Mouse (Mus musculus) embryonic facial prominence, embryonic 11.5 days (tissue): ENCODE data around the gene Ankrd16. TPM values are rescaled to one million over a fixed set of nuclear protein-coding genes. Genes with fewer than 3 reads are reported as not detected.
A peak's percentile ranks its signal among the peaks of the same experiment; 100 is the strongest.

Source experiments
- ATAC-seq: fragments of 200-750 bp; cut with Nextera tagmentation; replicated peaks from 2 replicates; pipeline ENCODE4 v1.8.0; 2017; ENCODE audit warnings: low read depth; ENCODE audit not compliant: insufficient number of reproducible peaks, low FRiP score, low TSS enrichment
- DNase-seq: peaks from one replicate; pipeline ENCODE4 v3.0.0-alpha.2; 2015; ENCODE audit warnings: low spot score
- H3K27ac ChIP-seq: fragments of 300-500 bp; sonication (generic); replicated peaks from 2 replicates; pipeline ENCODE4 v1.5.1; 2014; ENCODE audit warnings: mild to moderate bottlenecking, low read depth, low read length, control low read depth
- H3K27me3 ChIP-seq: fragments of 300-500 bp; sonication (generic); 2 replicates; pipeline ENCODE4 v1.6.1; 2014; ENCODE audit warnings: mild to moderate bottlenecking, low read length, moderate library complexity, mixed read lengths; ENCODE audit not compliant: control insufficient read depth, insufficient read depth
- H3K36me3 ChIP-seq: fragments of 300-500 bp; sonication (generic); replicated peaks from 2 replicates; pipeline ENCODE4 v1.6.1; 2014; ENCODE audit warnings: low read depth, mild to moderate bottlenecking, low read length, moderate library complexity, mixed read lengths; ENCODE audit not compliant: control insufficient read depth, insufficient read depth
- H3K4me1 ChIP-seq: fragments of 300-500 bp; sonication (generic); 2 replicates; pipeline ENCODE4 v1.6.1; 2014; ENCODE audit warnings: low read length, mixed read lengths; ENCODE audit not compliant: control insufficient read depth, insufficient read depth
- H3K4me2 ChIP-seq: fragments of 300-500 bp; sonication (generic); 2 replicates; pipeline ENCODE4 v1.6.1; 2014; ENCODE audit warnings: low read depth, mild to moderate bottlenecking, control low read depth, low read length, moderate library complexity
- H3K4me3 ChIP-seq: fragments of 300-500 bp; sonication (generic); 2 replicates; pipeline ENCODE4 v1.5.1; 2014; ENCODE audit warnings: low read depth, low read length, control low read depth
- H3K9ac ChIP-seq: fragments of 300-500 bp; sonication (generic); replicated peaks from 2 replicates; pipeline ENCODE4 v1.6.1; 2014; ENCODE audit warnings: mild to moderate bottlenecking, control low read depth, low read length
- H3K9me3 ChIP-seq: fragments of 300-500 bp; sonication (generic); replicated peaks from 2 replicates; pipeline ENCODE4 v1.6.1; 2016; ENCODE audit warnings: mild to moderate bottlenecking, low read length, inconsistent platforms, mixed read lengths; ENCODE audit not compliant: control insufficient read depth
- WGBS: fragments of 180-500 bp; shearing (Covaris S2); extraction: QIAGEN DNeasy Blood & Tissue Kit; methylation state at CpG from one replicate; pipeline ENCODE4 v1.1.7; 2014; 5-methylcytosine and 5-hydroxymethylcytosine counted together
- polyA plus RNA-seq: library from polyadenylated mRNA; unstranded; fragments of >200 nt; fragmentation: Nextera tagmentation; extraction: Ambion mirVana; gene quantifications from 2 replicates; pipeline ENCODE4 v1.2.1, GENCODE M21; 2014

Gene Ankrd16
- polyA plus RNA-seq, 1 experiment from 2014 or later = 23.6 TPM

DNA sequence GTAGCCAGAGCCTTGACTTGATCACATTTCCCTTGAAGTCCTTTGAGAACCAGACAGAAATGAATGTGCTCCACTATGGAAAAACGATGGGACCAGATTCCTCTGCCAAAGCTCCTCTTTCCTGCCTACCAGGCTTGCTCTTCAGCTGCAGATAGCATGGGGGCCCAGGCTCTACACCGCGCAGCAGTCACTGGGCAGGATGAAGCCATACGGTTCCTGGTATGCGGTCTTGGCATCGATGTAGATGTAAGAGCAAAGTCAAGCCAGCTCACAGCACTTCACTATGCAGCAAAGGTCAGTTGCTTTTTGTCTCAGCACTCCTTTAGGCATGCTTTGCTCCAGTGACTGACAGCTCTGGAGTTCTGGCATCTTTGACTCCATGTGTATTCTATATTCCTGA lies 6.5 kb downstream of the Ankrd16 start:
- Histone ChIP-seq H3K4me2 (no peak overlapping the region), H3K36me3 (peaks cover 2% of the 10 kb centered on the region), H3K27ac (no peak overlapping the region), H3K4me3 (no peak overlapping the region), H3K4me1 (no peaks in the 10 kb centered on the region), H3K9me3 (no peaks in the 10 kb centered on the region), H3K9ac (no peak overlapping the region), H3K27me3 (no peaks in the 10 kb centered on the region)
- DNase-seq (no peak), ATAC-seq (no peak)
- WGBS = 94% methylated on average over 6 of the region's 6 CpGs

DNA sequence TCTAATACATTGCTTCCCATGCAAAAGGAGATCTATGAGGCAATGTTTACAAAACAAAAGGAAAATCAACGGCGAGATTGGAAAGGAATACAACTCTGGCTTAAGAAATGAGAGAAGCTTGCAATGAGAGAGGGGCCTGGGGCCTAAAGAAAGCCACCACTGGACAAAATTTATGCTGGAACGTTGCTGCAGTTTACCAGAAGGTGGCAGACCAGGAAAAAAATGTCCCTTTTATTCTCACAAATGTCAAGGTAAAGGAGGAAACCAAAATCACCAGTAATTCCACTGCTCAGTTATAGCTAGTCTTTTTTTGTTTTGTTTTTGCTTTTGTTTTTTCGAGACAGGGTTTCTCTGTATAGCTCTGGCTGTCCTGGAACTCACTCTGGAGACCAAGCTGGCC lies 17.0 kb downstream of the Ankrd16 start:
- Histone ChIP-seq H3K27me3 (no peaks in the 10 kb centered on the region), H3K4me3 (no peak overlapping the region), H3K9me3 (no peaks in the 10 kb centered on the region), H3K36me3 (peaks cover 7% of the 10 kb centered on the region), H3K4me2 (no peak overlapping the region), H3K4me1 (no peaks in the 10 kb centered on the region), H3K9ac (no peak overlapping the region), H3K27ac (no peak overlapping the region)
- WGBS = 79% methylated on average over 4 of the region's 4 CpGs
- ATAC-seq (no peak), DNase-seq (no peak)

DNA sequence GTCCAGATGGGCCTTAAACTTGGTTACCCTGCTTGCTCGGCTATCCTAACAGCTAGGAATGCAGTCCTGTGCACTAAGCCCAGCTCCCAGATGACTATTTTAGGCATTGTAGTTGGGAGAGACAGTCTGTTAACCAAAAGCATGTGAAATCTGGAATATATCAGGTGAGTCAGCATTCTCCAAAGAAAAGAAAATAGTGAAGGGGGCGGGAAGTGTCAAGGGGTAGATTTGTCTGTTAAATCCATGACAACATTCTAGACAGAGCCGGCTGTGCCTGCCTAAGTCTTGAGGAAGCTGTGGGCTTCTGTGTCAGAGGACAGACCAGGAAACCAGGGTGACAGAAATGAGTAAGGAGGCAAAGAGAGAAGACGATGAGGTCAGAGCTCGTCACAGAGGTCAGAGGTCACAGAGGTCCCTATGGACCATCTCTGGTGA lies 20.3 kb downstream of the Ankrd16 start:
- H3K4me2 ChIP-seq = no peak overlapping the region
- H3K4me1 ChIP-seq = no peaks in the 10 kb centered on the region
- no peak overlapping the region for H3K9ac ChIP-seq
- no peaks in the 10 kb centered on the region for H3K27me3 ChIP-seq
- H3K9me3 ChIP-seq = no peaks in the 10 kb centered on the region
- 32% methylated on average over 5 of the region's 5 CpGs for WGBS
- DNase-seq (peak; percentile 73), ATAC-seq (peak; percentile 78)
- no peak overlapping the region for H3K4me3 ChIP-seq
- H3K36me3 ChIP-seq = no peaks in the 10 kb centered on the region
- H3K27ac ChIP-seq = no peak overlapping the region

- 85% methylated on average over 2 of the region's 2 CpGs for WGBS
- Histone ChIP-seq H3K9ac (no peak overlapping the region), H3K4me2 (no peak overlapping the region), H3K27ac (no peak overlapping the region), H3K9me3 (no peaks in the 10 kb centered on the region), H3K4me1 (no peaks in the 10 kb centered on the region), H3K36me3 (no peaks in the 10 kb centered on the region), H3K4me3 (no peak overlapping the region), H3K27me3 (no peaks in the 10 kb centered on the region)
- ATAC-seq (no peak), DNase-seq (no peak)
These were observed 23.7 kb downstream of the Ankrd16 start for GRCm38 (mm10) chr2:11801299-11801930.

Other genes with a start within 250 kb of the Ankrd16 start
- 12.2 and 13.8 TPM in 2 replicates for gene Pfkfb3, start 223.8 kb upstream of the Ankrd16 start, polyA plus RNA-seq
- 196 and 220 TPM in 2 replicates for gene Rbm17, start 173.7 kb upstream of the Ankrd16 start, polyA plus RNA-seq
- gene Gm17490, start 151.6 kb upstream of the Ankrd16 start, polyA plus RNA-seq = not detected in 2 replicates
- not detected in 2 replicates for gene Il2ra, start 135.1 kb upstream of the Ankrd16 start, polyA plus RNA-seq
- 0.28 and 0.29 TPM in 2 replicates for gene Il15ra, start 72.6 kb upstream of the Ankrd16 start, polyA plus RNA-seq
- gene Fbh1, start 294 bp upstream of the Ankrd16 start, polyA plus RNA-seq = 148 and 154 TPM in 2 replicates